Mouse (Mus musculus) right cerebral cortex, adult 2 months (tissue): ENCODE data around the gene Ip6k1.

Experiments used
- DNase-seq, 2 experiments: peaks; one replicate each; pipeline ENCODE4 v3.0.0; 2021 to 2022; ENCODE audit warnings: low spot score in 2 of 2

Gene Ip6k1

DNA sequence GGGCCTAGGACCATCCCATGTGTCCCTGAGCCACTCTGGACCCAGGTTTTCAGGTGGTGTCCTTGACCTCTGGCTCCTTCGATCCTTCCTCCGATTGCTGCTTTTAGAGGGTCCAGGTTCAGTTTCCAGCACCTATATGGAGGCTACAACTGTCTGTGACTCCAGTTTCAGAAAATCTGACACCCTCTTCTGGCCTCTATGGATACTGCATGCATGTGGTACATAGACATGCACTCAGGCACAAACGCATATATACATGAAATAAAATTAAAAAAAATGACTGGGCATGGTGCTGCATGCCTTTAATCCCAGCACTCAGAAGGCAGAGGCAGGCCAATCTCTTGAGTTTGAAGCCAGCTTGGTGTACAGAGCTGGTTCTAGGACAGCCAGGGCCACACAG lies 25.6 kb downstream of the Ip6k1 start:
- no peak for DNase-seq

DNA sequence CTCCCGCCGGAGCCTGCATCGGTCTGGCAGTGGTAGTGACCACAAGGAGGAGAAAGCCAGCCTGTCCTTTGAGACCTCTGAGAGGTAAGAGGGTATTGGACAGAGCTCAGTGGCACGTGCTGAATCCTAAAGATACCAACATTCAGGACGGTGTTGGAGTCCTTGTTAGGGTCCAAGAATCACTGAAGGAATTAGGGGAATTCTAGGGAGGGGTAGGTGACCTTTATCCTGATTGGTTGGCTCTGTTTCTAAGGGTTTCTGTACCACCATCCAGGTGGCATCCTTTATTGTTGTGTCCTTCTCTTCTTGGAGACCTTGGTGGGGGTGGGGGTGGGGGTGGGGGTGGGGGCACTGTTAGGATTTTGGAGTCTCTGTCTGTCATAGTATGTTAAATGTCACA lies 29.8 kb downstream of the Ip6k1 start:
- no peak for DNase-seq

DNA sequence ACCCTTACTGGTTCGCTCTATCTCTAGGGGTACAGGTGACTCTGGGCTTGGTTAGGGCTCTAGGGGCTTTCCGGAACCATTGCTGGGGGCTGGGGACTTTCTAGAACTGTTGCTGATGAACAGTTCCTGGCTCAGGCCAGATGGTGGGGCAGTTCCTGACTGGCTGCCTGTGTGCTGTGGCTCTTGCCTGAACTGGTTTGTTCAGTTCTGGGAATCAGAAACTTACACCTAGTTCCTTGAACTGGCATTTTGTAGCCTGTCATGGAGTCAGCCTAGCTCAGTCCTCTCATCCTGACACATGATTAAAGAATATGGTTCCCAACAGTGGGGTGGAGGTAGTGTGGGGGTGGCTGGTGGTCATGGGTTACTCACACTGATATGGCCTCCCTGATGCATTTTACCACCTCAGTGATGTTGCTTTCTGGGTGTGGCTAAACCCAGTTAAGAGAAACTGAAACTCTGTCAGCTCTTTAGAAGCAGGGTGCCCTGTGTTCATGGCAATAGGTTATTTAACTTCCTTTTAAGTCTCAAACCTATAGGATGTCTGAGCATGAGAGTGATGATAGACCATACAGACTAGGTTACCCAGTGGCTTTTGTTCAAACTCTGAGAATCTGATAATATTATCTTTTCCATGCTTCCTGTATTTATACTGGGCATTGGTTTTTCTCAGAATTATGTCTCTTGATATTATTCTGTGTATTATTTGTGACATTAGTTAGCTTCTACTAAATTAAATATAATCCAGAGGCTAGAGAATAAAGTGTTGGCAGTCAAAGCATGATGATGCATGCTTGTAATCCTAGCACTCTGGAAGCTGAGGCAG lies 33.2 kb downstream of the Ip6k1 start:
- DNase-seq: no peak

DNA sequence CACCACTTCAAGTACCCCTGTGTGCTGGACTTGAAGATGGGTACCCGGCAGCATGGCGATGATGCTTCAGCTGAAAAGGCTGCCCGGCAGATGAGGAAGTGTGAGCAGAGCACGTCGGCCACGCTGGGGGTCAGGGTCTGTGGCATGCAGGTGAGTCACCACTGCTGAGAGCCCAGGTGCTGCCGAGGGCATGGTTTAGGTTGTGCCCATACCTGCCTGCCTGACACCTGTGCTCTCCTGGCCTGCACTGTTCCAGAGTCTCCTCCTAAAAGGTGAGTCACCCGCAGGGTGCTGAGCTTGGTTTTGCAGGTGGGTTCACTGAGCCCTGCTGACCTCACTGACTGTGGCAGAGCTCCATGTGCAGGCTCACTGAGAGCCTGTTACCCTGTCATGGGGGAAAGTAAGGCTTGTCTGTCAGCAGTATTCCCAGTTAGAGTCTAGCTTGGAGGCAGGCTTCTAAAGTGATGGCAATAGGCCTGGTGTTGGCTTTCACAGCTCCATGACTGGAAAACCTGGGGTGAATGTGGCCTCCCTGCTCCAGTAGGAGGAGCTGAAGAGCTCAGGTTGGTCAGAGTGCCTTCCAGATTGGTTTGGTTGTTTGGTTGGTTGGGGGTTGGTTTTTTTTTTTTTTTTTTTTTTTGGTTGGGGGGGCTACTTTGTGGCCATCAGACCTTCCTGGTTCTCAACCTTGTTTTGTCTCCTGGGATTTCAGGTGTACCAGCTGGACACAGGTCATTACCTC lies 42.6 kb downstream of the Ip6k1 start:
- DNase-seq: no peak

DNA sequence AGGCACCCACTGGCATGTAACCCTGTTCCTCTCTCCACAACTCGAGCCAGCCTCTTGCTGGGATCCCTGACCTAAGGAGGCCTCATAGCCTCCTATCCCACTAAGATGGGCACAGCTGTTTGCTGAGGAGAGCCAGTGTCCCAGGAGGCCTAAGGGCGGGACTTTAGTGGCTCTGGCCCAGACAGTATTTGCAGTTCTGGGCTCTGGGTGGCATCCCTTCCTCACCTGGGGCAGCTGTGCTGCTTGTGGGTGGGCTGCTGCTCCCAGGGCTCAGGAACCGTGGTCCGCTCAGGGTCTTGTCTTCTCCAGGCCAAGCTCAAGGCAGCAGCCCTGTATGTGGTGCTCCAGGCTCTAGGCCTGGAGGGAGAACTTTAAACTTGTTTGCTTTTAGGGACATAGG lies 44.3 kb downstream of the Ip6k1 start:
- DNase-seq: no peak

DNA sequence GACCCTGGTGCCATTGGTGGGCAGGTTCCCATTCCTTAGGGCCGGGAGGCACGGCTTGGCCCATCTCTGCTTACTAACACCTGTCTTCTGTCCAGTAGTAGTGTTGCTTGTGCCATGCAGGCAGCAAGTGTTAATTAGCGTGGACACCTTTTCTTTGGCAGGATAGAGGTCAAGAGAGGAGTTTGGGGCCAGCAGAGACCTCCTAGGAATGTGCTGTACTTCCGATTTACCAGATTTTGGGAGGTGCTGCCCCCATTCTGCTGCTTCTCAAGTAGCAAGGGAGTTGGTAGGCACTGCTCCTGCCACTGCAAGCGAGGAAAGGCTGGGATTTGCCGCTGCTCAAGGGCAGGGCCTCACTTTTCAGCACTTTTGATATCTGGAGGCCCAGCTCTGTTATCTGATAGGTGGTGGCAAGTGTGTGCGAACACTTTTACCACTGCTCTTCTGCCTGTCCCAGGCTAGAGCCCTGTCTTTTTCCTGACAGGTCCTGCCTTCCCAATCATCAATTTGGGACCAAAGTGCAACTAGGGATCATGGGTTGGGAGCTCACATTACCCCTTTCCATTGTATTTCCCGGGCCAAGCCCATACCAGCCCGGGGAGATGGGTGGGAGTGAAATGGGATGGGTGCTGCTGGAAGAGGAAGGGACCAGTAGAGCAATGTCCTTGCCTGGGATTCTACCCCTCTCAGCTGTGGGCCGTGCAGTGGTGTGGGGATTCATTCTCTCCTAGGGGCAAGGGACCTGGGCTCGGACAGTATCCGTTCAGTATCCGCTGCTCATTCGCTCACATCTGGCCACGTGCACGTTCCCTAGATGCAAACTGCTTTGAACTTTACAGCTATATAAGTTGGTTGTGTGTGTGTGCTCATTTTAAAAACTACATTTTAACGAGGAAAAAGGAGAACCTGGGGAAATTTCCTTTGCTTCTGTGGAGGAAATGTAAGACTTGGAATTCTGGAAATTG lies 45.6 kb downstream of the Ip6k1 start:
- DNase-seq: no peak

DNA sequence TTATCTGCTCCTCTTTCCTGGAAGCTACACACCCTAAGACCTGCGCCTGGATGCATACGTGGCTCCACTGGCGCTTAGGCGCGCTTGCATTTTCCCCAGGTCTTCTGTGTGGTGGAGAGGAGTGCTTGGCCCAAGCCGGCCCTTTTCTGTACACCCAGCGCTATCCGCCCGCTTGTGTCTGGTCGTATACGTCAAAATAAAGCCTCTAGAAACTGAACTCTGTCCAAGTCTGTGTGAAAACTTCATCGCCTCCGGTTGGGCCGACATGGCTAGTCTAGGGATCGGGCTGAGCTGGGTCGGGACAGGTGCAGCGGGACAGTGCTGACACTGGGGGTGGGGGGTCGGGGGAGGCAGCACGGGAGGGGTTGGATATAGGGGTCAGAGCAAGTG lies 46.3 kb downstream of the Ip6k1 start:
- DNase-seq: no peak

DNA sequence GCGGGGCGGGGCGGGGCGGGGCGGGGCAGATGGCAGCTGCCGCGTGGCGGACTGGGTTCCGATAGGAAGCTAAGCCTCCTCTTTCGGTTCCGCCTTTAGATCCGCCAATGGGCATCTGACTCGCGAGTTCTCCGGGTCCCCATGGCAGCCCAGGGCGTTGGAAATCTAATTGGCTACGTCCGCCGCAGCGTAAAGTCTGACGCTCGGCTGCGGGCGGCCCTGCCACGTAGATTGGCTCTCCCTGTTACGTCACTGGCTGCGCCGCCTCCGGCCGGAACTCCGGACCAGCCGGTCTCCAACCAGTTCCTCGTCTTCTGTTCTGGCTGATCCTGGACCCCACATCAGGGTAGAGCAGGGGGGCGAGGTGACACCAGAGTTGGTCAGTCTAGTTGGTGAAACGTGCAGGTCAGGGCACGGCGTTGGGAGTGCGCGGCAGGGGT lies 46.7 kb downstream of the Ip6k1 start, which contains the start of gene Gmppb:
Gmppb (plus strand) TSS at position 227 of the 440 bp plus-strand sequence.
- peak; percentile 96 for DNase-seq

DNA sequence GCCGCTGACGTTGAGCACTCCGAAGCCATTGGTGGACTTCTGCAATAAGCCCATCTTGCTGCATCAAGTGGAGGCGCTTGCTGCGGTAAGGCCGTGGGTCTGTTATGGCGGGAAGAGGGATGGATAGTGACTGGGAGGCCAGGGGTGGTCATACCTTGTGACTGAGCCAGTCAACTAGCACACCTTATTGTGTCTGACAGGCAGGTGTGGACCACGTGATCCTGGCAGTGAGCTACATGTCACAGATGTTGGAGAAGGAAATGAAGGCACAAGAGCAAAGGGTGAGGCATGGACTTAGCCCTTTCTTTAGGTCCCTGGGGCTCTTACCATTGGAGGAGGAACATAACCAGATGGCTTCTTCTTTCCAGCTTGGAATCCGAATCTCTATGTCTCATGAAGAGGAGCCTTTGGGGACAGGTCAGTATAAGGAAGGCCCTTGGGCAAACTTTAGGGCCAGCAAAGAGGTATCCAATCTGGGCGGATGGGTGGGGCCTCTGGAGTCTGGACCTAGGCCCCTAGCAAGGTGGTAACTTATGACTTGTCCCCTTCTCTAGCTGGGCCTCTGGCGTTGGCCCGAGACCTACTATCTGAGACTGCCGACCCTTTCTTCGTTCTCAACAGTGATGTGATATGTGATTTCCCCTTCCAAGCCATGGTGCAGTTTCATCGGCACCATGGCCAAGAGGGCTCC lies 47.4 kb downstream of the Ip6k1 start:
- DNase-seq: no peak

DNA sequence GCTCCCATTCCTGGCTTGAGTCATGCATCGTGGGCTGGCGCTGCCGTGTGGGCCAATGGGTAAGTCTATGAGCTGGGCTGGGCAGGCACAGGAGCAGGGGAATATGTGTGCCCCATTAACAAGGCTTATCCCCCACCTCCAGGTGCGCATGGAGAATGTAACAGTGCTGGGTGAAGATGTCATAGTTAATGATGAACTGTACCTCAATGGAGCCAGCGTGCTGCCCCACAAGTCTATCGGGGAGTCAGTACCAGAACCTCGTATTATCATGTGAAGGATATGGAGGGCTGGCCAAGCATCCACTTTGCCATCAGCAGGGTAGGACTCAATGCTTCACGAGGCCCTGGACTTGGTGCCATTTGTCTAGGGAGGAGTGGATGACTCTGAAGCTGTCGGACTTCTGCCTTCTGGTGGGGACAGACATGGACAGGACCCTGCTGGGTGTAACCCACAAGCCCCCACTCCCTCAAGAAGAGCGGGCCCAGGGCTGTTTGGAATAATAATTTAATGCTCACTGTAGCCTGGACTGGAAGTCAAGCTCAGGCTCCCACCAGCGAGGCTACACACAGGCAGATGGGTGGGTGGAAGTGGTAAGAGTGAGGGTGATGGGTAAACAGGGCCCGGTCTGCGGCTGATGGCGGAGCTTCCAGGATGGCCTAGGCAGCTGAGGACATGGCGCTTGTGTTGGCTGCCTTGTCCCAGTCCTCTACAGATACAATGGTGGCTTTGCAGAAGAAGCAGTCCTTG lies 49.1 kb downstream of the Ip6k1 start:
- DNase-seq: no peak

DNA sequence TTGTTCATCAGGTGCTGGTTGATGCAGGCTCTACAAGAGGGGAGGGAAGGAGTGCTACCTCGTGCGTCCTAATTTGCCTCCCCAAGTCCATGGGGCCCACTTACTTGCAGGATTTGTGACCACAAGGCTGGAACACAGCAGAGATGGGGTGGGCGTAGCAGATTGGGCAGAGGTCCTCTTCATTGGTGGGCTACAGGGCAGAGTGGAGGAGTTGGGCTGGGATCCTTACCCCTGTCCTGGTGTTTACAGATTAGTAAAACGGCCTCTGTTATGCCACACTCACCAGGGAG lies 49.6 kb downstream of the Ip6k1 start:
- DNase-seq: no peak

DNA sequence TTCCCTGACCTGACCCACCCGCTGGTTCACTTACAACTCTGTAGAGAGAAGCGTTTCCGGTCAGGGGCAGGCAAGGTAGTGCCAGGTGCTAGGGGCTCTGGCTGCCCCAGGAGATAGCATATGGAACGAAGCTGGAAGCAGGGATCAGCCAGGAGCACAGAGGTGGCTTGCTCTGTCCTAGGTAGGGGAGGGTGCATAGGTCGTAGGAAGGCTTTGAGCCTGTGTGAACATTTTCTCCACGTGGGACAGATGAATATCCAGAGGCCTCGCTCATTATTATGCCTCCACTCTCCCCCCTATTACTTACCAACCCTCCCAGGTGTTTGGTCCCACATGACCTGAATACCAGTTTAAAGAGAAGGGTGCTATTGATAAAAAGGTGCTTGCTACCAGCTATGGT lies 50.1 kb downstream of the Ip6k1 start:
- DNase-seq: no peak

DNA sequence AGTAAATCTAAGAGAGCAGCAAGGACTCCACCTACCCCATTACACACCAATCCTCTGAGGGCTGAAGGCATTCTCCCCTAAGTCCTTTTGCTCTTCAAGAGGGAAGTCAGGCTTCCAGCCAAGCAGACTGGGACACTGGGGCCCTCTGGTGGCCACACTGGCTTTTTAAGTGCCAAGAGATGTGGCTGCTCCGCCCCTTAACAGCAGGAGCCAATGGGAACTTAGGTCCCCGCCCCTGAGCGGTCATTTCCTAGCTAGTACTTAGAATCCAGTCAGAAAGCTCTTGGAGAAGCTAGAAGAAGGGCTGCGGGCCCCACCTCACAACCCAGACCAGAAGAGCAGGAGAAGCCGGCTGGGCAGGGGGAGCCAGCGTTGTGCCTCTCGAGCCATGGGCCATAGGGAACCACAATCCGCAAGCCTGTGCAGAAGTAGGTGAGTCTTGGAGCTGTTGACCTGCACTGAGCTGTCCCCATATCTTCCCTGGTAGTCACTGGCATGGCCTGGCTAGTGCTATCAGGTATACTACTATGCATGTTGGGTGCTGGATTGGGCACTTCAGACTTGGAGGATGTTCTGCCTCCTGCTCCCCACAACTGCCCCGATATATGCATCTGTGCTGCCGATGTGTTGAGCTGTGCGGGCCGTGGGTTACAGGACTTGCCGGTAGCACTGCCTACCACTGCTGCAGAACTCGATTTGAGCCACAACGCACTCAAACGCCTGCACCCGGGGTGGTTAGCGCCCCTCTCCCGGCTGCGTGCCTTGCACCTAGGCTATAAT lies 50.8 kb downstream of the Ip6k1 start, which contains the start of gene Amigo3:
Amigo3 (plus strand) TSS at position 275 of the 780 bp plus-strand sequence.
- peak; percentile 98 to 99 for DNase-seq

DNA sequence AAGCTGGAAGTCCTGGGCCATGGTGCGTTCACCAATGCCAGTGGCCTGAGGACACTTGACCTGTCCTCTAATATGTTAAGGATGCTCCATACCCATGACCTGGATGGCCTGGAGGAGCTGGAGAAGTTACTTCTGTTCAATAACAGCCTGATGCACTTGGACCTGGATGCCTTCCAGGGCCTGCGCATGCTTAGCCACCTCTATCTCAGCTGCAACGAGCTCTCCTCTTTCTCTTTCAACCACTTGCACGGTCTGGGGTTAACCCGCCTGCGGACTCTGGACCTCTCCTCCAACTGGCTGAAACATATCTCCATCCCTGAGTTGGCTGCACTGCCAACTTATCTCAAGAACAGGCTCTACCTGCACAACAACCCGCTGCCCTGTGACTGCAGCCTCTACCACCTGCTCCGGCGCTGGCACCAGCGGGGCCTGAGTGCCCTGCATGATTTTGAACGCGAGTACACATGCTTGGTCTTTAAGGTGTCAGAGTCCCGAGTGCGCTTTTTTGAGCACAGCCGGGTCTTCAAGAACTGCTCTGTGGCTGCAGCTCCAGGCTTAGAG lies 51.4 kb downstream of the Ip6k1 start:
- no peak for DNase-seq

DNA sequence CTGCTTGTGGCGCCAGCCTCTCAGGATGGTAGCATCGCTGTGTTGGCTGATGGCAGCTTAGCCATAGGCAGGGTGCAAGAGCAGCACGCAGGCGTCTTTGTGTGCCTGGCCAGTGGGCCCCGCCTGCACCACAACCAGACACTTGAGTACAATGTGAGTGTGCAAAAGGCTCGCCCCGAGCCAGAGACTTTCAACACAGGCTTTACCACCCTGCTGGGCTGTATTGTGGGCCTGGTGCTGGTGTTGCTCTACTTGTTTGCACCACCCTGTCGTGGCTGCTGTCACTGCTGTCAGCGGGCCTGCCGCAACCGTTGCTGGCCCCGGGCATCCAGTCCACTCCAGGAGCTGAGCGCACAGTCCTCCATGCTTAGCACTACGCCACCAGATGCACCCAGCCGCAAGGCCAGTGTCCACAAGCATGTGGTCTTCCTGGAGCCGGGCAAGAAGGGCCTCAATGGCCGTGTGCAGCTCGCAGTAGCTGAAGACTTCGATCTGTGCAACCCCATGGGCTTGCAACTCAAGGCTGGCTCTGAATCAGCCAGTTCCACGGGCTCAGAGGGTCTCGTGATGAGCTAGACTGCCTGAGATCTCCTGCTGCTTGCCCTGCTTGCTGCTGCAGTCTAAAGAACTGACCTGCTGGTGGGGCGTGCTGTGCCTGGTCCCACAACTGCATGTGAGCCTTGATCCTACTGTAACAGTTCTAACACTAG lies 52.2 kb downstream of the Ip6k1 start:
- no peak for DNase-seq

DNA sequence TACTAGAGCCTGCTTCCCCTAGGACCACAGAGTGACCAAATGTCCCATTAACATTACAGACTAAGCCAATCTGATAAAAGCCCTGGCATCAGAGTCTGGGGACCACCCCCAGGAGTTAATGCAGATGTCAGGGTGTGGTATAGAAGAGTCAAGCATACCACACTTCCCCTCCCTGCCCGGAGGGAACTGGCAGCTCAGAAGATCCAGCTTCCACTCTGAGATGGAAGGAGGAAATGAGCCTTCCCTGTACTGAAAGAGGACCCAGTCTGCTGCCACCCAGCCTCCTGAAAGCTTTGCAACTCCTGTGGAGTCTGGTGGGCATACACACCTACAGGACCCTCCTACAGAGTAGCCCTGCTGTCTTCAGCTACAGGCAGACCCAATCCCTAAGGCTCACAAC lies 52.8 kb downstream of the Ip6k1 start:
- DNase-seq: no peak

DNA sequence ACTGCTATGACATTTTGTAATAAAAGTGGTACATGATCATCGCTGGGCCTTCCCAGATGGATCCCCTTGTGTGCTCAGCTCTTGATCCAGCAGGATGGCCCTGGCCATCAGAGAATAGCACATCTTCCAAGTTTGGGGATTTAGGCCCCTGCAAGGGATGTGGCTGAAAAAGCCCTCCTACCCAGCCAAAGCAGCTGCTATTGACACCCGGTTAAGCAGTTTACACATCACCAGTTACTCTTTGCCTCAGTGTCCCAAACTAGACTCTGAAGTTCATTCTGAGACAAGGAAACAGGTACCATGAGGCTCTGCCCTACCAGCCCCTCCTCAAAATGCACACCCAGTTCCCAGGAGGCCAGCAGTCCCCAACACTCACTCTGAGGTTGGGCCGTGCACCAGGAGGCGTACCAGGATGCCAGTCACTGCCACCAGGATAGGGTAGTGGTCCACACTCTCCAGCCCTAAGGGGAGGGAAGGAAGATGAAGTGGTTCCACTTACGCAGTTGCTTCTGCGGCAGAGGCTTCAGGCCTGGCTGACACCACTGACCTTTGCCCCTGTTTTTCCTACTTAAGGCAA lies 53.4 kb downstream of the Ip6k1 start:
- DNase-seq: no peak
